Mouse (Mus musculus): ENCODE measurements around the gene Dhx34.
"Not testable (repeated sequence)": the region's sequence is repeated elsewhere in the genome, so short reads cannot be mapped to it uniquely, and the experiment has no call there.

Dhx34 gene

DNA sequence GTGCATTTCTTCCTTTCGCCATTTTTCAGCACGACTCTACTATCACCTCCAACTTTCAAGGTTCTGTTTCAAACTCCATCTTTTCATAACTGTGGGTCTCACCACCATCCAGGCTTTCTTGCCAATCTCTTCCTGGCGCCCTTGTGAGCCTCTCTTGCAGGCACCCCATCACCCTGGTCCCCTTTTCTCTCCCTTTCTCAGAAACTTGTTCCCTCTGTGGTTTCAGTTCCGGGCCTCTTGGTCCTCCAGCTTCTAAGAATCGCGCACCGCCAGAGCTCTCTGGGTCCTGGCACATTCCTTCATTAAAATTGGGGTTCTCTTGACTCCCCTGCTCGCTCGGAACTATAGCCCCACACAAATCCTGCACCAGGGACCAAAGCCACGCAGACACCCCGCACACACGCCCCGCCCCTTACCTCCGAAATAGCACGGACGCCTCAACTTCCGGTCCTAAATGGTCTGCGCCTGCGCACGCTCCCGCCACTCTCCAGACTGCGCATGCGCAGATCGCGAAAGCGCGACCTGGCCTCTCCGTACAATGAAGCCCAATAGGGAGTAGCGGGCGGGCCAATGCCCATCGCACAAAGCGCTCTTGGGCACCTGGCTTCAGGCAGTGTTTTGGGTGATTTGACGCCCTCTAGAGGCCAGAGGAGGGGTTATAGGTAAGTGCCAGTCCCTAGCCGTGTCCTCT is at the start of gene Dhx34:
Gene Dhx34 (minus strand): TSS at position 456 of the 691 bp plus-strand sequence.
- DNase-seq (ENCODE audit: extremely low read depth, low read depth, low spot score): peak; percentile 19

DNA sequence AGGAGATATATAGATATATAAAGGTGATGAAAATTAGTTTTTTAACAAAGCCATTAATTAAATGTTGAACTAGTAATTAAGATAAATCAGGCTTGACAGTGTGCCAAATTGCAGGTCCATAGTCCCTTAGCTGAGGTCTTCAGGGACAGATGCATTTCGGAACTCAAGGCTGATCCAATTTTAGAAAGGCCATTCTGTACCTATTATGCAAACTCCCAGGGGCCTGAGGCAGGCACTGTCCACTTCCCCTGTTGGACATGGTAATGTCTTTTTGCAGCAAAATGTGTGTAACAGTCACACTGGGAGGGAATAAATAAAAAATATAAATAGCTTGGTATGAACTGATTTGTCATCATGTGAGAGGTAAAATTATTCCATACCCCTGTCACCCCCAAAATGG is 49.3 kb upstream of the Dhx34 start:
- no peak for DNase-seq (ENCODE audit: extremely low read depth, low read depth, low spot score)

DNA sequence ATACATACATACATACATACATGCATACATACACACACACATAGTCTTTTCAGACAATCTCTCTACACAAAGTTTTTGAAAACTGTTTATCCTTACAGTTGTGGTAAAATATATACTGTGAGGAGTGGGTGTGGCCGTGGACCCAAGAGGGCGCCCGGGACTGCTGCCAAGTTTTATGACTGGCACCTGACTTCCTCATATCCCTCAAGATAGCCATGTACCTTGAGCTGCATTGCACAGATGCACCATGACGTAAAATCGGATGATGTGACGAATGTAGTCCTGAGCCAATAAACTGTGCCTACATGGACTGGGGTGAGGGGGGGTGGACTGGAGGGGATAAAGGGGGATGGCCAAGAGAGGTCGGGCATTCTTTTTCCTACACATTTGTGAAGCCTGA is 44.8 kb upstream of the Dhx34 start:
- not testable (repeated sequence) for DNase-seq (ENCODE audit: extremely low read depth, low read depth, low spot score)

DNA sequence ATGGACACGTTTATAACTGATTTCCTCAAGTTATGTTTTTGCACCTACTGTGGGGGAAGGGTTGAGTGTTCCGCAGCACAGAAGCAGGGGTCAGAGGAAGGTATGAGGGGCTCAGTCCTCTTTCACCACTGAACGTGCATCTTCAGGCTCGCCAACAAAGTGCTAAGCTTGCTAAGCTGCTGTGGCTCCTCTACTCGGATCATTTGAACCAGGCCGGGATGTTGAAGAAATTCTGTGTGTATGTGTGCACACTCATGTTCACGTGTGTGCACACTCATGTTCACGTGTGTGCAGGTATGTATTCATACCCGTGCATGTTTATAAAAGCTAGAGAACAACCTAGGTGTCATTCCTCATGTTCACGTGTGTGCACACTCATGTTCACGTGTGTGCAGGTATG is 44.0 kb upstream of the Dhx34 start:
- no peak for DNase-seq (ENCODE audit: extremely low read depth, low read depth, low spot score)

DNA sequence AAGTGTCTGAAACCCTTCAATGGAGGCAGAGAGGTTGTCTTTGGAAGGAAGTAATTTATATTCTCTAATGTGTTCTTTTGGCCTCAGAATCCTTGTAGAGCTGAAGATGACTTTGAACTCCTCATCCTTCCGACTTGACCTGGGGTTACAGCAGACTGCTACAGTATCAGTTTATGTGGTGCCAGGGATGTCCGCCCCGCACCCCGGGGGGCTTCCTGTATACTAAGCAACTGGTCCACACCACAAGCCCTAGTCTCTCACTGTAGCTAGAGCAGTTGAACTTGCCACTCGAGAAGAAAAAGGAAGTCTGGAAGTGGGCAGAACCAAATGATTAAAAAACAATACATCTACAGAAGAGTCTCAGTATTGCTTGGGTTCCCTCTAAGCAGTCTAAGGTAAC is 42.0 kb upstream of the Dhx34 start:
- DNase-seq (ENCODE audit: extremely low read depth, low read depth, low spot score): no peak

DNA sequence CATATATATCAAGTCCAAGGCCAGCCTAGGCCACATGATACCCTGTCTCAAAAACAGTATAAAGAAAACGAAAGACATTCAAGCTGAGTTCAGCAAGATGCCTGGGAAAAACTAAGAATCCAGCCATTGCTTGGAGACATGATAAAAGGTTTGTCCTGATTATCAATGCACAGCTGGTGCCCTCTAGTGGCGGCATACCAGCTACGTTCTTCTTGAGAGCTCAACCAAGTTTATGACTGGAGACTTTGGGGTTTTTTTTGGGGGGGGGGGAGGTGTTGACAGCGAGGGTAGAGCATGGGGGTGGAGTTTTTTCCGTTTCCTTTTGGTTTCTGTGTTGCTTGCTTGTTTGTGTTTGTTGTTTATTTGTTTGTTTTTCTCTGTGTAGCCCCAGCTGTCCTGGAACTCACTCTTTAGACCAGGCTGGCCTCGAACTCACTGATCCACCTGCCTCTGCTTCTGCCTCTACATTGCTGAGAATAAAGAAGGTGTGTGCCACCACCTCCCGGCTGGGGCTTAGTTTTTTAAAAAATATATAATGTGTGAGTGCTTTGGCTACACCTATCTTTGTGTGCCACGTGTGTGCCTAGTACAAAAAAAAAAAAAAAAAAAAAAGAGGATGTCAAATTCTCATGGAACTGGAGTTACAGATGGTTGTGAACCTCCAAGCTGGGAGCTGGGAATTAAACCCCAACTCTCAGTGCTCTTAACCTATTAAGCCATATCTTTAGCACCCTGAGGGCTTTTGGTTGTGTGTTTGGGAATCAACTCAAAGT is 41.4 kb upstream of the Dhx34 start:
- no peak for DNase-seq (ENCODE audit: extremely low read depth, low read depth, low spot score)

DNA sequence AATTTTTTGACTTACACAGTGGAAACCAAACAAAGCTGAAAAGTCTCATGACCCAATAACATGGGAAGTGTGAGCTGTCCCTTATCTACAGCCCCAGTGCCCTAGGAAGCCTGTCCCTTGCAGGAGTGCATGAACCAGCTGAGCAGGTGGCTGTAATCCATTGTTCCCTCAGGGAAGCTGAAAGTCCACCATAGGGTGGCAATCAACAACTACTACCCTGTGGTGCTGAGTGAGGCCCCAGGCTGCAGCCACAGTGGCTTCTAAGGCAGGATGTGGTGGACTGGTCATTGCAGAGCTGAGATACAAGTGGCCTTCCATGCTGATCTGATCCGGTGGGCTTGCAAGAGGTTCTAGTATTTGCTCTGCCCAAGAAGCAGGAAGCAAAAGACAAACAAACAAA is 39.3 kb upstream of the Dhx34 start:
- no peak for DNase-seq (ENCODE audit: extremely low read depth, low read depth, low spot score)

DNA sequence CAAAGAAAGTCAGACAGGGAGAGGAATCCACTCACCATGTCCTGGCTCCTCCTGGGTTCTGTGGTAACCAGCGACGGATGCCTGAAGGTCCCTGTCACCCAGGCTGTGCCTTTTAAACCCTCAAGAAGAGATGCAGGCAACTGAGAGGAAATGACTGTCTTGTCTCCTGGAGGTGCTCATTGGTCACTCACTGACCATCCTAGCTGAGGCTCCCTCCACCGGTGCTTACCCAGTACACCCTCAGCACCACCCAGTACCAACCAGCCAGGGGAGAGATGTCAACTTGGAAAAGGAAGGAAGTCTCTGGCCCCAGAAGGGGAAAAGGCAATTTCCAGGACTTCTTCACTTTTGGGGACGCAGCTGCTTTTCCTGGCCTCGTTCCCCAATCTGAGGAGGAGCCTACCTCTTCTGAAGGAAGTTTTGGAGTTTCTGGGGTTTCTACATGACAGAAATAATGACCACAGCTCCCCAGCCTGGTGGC is 37.3 kb upstream of the Dhx34 start, which contains the start of gene C5ar1:
Gene C5ar1 (minus strand): TSS at position 431 of the 481 bp plus-strand sequence.
- no peak for DNase-seq (ENCODE audit: extremely low read depth, low read depth, low spot score)

DNA sequence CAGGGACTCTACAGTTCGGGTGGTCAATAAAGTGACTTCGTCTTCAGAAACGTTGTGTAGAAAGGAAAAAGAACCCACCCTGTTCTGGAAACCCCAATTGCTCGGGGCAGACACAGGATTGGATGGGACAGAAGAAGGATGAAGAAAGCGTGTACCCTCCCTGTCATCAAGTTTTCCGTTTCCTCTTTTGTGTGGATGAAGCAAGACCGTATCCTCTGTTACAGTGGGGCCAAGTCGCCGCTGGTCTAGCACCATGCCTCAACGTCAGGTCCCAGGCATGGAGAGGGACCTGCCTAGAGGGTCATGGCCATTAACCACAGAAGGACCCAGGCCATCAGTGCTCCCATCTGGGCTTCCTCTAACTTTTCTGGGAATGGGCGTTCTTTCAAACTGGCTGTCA is 36.0 kb upstream of the Dhx34 start:
- DNase-seq (ENCODE audit: extremely low read depth, low read depth, low spot score): no peak

DNA sequence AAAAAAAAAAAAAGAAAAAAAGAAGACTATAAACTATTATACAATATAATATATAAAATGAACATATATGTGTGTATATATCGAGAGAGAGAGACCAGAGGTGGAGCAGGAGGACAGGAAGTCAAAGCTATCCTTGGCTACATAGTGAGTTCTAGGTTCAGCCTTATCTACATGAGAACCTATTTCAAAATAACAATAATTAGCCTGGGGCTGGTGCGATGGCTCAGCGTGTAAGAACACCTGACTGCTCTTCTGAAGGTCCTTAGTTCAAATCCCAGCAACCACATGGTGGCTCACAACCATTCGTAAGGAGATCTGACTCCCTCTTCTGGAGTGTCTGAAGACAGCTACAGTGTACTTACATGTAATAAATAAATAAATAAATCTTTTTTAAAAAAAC is 34.1 kb upstream of the Dhx34 start:
- not testable (repeated sequence) for DNase-seq (ENCODE audit: extremely low read depth, low read depth, low spot score)

DNA sequence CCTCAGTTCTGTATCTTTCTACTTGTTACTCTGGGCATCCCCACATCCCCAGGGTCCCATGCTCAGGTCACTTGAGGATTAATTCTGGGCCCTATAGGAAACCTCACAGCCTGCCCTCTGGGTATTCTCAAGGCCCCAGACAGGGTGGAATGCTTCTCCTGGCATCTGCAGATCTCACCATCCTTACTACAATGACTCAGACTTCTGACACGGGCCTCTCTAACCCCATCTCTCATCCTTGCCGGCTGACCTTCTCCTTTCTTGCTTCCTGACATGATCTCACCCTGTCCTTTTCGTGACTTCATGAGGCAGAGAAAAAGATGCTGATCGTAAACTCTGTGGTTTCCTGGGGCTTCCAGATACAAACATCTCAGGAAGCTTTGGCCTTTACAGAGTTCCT is 32.4 kb upstream of the Dhx34 start:
- no peak for DNase-seq (ENCODE audit: extremely low read depth, low read depth, low spot score)

DNA sequence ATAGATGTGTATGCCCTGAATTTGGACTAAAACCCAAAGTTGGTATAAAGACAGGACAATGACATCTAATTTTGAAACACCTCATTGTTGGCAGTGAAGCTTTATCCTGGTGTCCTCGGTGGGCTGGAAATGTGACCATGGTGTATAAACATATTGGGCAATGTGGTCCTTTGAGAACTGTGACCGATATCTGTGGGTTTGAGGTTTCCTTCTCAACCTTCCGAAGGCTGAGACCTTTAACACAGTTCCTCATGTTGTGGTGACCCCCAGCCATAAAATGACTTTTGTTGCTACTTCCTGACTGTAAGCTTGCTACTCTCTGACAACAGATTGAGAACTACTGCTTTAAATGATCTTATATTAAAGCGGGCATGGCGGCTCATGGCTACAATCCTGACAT is 28.9 kb upstream of the Dhx34 start:
- no peak for DNase-seq (ENCODE audit: extremely low read depth, low read depth, low spot score)

DNA sequence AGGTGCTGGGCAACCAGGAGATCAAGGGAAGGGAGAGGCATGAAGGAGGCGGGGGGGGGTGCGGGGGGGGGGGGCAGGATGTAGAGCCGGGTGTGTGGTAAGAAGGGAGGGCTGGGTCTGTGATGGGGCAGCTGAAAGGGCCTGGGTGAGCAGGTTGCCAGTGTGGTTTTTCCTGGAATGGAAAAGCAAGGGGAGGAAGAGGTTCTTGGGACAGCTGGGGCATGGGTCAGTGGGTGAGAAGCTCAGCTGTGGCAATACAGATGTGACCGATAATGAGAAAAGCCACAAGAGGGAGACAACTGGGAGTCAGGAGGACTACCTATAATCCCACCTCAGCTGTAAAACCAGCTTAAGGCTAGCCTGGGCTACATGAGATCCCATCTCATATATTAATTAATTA is 24.1 kb upstream of the Dhx34 start:
- no peak for DNase-seq (ENCODE audit: extremely low read depth, low read depth, low spot score)

DNA sequence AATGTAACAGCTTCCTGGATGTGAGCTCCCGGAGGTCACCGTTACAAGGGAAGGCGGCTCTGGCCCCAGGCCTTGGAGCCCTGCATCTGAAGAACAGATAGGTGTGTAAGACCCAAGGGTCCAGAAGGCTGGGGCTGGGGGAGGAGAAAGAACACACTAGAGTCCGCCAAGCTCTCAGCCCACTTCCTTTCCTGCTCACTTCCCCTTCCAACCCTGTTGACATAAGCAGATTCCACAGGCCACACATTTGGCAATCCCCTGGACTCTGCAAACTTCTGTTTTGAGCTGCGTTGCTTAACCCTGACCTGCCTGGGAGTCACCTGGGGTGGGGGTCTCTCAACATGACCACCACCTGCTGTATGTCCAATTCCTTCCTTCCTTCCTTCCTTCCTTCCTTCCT is 22.2 kb upstream of the Dhx34 start, which contains the start of gene C5ar2:
Gene C5ar2 (minus strand): TSS at position 88 of the 400 bp plus-strand sequence.
- DNase-seq (ENCODE audit: extremely low read depth, low read depth, low spot score): no peak

DNA sequence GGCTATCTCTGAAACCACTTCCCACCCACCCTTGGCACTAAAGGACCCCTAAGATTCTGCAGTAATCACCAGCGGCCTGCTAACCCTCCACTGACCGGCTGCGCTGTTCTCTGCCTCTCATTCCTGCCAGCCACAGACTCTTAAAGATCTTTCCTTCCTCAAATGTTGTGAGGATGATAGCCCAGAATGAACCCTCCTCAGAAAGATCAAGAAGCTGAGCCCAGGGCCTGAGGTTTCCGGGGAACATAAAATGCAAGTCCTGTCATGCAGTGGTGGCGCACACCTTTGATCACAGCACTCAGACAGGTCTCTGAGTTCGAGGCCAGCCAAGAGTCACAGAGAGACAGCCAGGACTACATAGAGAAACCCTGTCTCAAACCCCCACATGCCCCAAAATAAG is 20.4 kb upstream of the Dhx34 start:
- DNase-seq (ENCODE audit: extremely low read depth, low read depth, low spot score): no peak

DNA sequence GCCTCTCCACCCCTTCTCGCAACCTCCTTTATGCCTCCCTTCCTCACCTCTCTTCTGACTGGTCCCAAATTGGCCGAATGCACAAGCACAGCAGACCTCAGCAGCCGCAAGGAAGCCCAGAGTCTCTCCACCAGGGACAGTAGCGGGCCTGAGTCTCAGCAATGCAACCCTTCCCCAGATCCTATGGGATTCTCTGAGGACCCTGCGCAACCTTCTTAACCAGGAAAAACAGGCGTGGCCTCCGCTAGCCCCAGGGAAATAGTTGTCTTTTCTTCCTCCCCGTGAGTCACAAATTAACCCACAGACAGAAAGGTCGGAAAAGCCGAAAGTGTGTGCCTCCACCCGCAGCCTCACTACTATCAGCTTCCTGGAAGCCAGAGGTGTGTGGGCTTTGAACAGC is 19.9 kb upstream of the Dhx34 start:
- DNase-seq (ENCODE audit: extremely low read depth, low read depth, low spot score): no peak

DNA sequence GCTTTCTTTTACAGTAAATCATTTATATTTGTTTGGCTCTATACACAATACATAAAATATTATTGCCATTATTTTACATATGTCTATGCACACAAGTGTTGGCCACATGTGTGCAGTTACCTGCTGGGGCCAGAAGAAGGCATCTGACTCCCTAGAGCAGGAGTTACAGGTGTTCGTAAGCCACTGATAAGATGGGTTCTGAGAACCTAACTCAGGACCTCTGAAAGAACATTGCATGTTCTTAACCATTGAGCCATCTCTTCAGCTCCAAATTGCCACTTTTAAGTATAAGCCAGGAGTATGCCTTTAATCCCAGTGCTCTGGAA is 19.1 kb upstream of the Dhx34 start:
- no peak for DNase-seq (ENCODE audit: extremely low read depth, low read depth, low spot score)

DNA sequence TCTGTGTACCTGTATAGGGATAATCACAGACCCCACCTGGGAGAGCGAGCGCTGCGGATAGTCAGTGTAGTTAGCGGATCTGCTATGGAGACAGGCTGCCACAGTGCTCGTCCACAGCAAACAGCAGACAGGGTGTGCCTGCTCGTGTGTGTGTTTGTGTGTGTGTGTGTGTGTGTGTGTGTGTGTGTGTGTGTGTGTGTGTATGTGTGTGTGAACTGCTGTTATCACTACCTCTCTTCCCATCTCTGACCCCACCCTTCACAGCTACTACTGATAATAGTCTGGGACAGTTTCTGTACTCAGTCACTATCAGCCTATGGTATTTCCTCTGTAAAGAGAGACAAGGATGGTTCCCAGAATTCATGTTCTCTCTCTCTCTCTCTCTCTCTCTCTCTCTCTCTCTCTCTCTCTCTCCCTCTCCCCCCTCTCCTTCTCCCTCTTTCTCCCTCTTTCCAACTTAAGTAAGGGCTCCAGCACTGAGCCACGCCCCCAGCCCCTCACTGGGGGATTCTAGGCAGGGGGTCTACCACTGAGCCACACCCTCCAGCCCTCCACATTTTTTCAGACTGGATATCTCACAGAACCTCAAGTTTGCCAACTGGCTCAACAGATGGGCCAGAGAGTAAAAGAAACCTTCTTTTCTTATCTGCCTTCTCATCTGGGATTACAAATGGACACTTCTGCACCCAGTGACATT is 18.6 kb upstream of the Dhx34 start:
- no peak for DNase-seq (ENCODE audit: extremely low read depth, low read depth, low spot score)

DNA sequence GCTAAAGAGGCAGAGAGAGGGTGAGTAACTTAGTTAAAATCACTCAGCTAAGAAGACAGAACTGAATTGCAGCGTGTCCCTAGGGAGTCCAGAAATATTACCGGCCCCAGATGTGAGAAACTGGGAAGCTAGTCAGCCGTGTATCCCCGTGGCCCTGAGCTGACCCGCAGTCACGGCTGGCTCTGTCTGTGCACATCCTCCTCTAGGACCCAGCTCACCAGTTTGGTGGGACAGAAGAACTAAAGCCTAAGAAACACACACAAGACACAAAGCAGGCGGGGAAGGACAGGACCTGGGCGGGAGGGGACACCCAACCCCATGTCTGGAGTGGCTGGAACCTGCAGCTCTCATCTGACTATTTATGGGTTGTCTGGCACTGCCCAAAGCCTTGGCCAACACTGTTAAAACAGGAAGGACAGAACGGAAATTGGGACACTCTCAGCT is 17.7 kb upstream of the Dhx34 start:
- no peak for DNase-seq (ENCODE audit: extremely low read depth, low read depth, low spot score)

DNA sequence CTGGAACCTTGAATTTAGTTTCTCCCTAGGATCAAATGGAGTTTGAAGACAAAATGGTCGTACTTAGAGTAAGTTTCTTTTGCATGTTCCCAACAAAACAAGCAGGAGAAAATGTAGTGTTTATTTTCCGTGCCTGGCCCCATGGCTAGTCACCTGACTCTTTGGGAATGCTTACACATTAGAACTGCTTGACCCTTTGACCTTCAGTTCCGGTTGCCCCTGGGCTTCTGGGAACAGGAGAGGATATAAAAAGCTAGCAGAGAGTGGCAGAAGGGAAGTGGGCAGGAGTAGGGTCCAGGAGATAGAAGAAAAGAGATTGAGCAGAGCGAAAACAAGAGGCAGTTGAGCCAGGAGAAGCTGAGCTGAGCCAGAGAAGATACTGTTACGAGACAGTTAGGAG is 8.0 kb upstream of the Dhx34 start:
- DNase-seq (ENCODE audit: extremely low read depth, low read depth, low spot score): no peak

DNA sequence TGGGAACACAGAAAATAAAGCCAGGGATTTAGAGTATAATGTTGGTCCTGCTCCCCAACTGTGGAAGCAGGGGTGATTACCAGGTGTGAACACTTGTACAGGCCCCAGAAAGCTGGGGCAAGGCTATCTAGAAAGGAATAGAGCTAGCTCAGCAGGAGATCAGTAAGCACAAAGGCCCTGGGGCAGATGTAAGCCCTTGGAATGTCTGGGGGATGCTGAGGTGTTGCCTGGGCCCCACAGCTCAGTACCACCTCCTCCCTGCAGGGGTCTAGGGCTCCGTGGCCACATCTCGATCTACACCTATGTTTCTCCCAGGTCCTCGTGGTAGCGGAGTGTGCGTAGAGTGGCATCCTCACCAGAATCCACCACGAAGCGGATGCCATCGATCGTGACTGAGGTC is 7.9 kb downstream of the Dhx34 start:
- DNase-seq (ENCODE audit: extremely low read depth, low read depth, low spot score): no peak

DNA sequence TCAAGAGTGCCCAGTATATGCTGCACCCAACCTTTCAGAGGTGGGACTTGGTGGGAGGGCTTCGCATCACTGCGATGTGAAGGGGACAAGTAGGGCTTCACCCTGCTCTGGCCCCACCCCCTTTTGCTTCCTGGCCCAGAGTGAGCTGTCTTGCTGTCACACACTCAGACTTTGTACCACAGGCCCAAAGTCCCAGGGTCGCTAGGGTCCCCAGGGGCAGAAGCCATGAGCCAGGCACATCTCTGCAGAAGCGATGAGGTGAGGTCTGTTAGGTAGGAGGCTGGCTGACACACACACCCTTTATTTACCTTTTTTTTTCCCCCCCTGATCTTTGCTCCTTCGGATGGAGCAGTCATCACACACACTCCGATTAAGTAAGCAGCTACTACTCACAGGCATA is 8.6 kb downstream of the Dhx34 start:
- no peak for DNase-seq (ENCODE audit: extremely low read depth, low read depth, low spot score)

All from fat pad, adult 2 months (tissue).